9 mouse cellular contexts compared by ENCODE assay signal in genomic region chr5:112275021-112275804, GRCm38 (mm10). TPM values are rescaled to one million over a fixed set of nuclear protein-coding genes. Genes with fewer than 3 reads are reported as not detected.
A peak's percentile ranks its signal among the peaks of the same experiment; 100 is the strongest.
DNase-seq lines count a peak whose midpoint lies in the region; ATAC-seq and TF ChIP-seq lines count a peak whose summit lies in the region.
"Had no signal": no experiment of that assay in that cellular context is flagged by ENCODE, and none has a peak within 500 bp of the region (broad histone marks: within the 10 kb centered on the region; RNA-seq: fewer than 3 reads in every experiment).

No protein-coding gene starts in this region.

- 66% methylated on average over 4 of the region's 4 CpGs for WGBS in heart, embryonic 14.5 days
- WGBS in forebrain, postnatal 0 days = 50% methylated on average over 4 of the region's 4 CpGs
- 71% methylated on average over 4 of the region's 4 CpGs for WGBS in midbrain, embryonic 11.5 days
- WGBS in lung, postnatal 0 days = 39% methylated on average over 4 of the region's 4 CpGs

- DNase-seq in heart, adult 8-10 months (ENCODE audit: low spot score) = no peak
- no peak for DNase-seq in forebrain, postnatal 0 days
- no peak for DNase-seq in midbrain, embryonic 11.5 days (ENCODE audit: low spot score, missing footprints)
- no peak for DNase-seq in urinary bladder, postnatal 36 days (ENCODE audit: low spot score in 2 of 2)
- no peak for DNase-seq in lung, postnatal 0 days (ENCODE audit: low spot score)
- DNase-seq in Muller cell, postnatal 12 days (ENCODE audit: inconsistent ontology term) = no peak

- peaks cover 12% of the 10 kb centered on the region for H3K27me3 ChIP-seq in heart, embryonic 14.5 days (ENCODE audit: control insufficient read depth, insufficient read depth, low read length)
- H3K27me3 ChIP-seq in E14TG2a.4 (ENCODE audit: insufficient read depth, low read length) = peaks cover 25% of the 10 kb centered on the region
- no peaks in the 10 kb centered on the region for H3K27me3 ChIP-seq in forebrain, postnatal 0 days (ENCODE audit: insufficient read depth, low read length)
- H3K27me3 ChIP-seq in midbrain, embryonic 11.5 days (ENCODE audit: control insufficient read depth, insufficient read depth, low read length) = peaks cover 2% of the 10 kb centered on the region; the same call in 1 of the 2 replicates
- H3K27me3 ChIP-seq in lung, postnatal 0 days (replicated peaks; ENCODE audit: insufficient read depth, low read length) = no peaks in the 10 kb centered on the region

- H3K4me2 ChIP-seq in heart, embryonic 14.5 days (ENCODE audit: low read length) = peak overlapping the region; percentile 59
- peak overlapping the region; percentile 96; the same call in 1 of the 2 replicates for H3K4me2 ChIP-seq in forebrain, postnatal 0 days (ENCODE audit: low read depth)
- peak overlapping the region; percentile 92; the same call in 1 of the 2 replicates for H3K4me2 ChIP-seq in midbrain, embryonic 11.5 days
- H3K4me2 ChIP-seq in lung, postnatal 0 days (replicated peaks; ENCODE audit: low read depth, low read length) = no peak overlapping the region; the same call in 1 of the 2 replicates

- no peak overlapping the region for H3K9ac ChIP-seq in heart, embryonic 14.5 days (ENCODE audit: low read length)
- H3K9ac ChIP-seq in forebrain, postnatal 0 days = no peak overlapping the region
- no peak overlapping the region for H3K9ac ChIP-seq in midbrain, embryonic 11.5 days (ENCODE audit: low read length)
- H3K9ac ChIP-seq in lung, postnatal 0 days (replicated peaks; ENCODE audit: low read depth) = no peak overlapping the region

- no peak for ATAC-seq in heart, embryonic 14.5 days (ENCODE audit: insufficient number of reproducible peaks, insufficient read depth, low FRiP score, low read depth)
- no peak for ATAC-seq in forebrain, postnatal 0 days
- ATAC-seq in midbrain, embryonic 11.5 days (ENCODE audit: low FRiP score) = no peak
- no peak for ATAC-seq in lung, postnatal 0 days

- no peaks in the 10 kb centered on the region for H3K36me3 ChIP-seq in heart, embryonic 14.5 days (ENCODE audit: control insufficient read depth, insufficient read depth, low read length)
- H3K36me3 ChIP-seq in E14TG2a.4 (ENCODE audit: insufficient read depth, low read length) = no peaks in the 10 kb centered on the region; the same call in 1 of the 2 replicates
- H3K36me3 ChIP-seq in forebrain, postnatal 0 days (ENCODE audit: insufficient read depth) = no peaks in the 10 kb centered on the region
- H3K36me3 ChIP-seq in midbrain, embryonic 11.5 days (ENCODE audit: control insufficient read depth, insufficient read depth, low read length) = no peaks in the 10 kb centered on the region
- H3K36me3 ChIP-seq in lung, postnatal 0 days (ENCODE audit: insufficient read depth, low read length) = no peaks in the 10 kb centered on the region

- no peak for TF ChIP-seq EP300 in lung, postnatal 0 days (IDR thresholded peaks at IDR 0.05)

- no peak for TF ChIP-seq CTCF in E14TG2a.4 (conservative IDR thresholded peaks at IDR 0.05; ENCODE audit: low read length)
- no peak for TF ChIP-seq CTCF in forebrain, postnatal 0 days (IDR thresholded peaks at IDR 0.05; ENCODE audit: low read depth)
- no peak for TF ChIP-seq CTCF in lung, postnatal 0 days (IDR thresholded peaks at IDR 0.05)

- peak overlapping the region in 1 of 2 experiments; percentile 80; a peak in 1 of 4 replicates for H3K4me3 ChIP-seq in heart, embryonic 14.5 days (ENCODE audit: control insufficient read depth in 1 of 2, insufficient read depth in 1 of 2, low read depth in 1 of 2, low read length in 2 of 2)
- peak overlapping the region; percentile 79 for H3K4me3 ChIP-seq in E14TG2a.4 (replicated peaks; ENCODE audit: low read length)
- no peak overlapping the region; the same call in 1 of the 2 replicates for H3K4me3 ChIP-seq in forebrain, postnatal 0 days (ENCODE audit: low read depth, low read length)
- no peak overlapping the region; the same call in 1 of the 2 replicates for H3K4me3 ChIP-seq in midbrain, embryonic 11.5 days (ENCODE audit: low read depth, low read length)
- H3K4me3 ChIP-seq in lung, postnatal 0 days (ENCODE audit: low read depth, low read length) = no peak overlapping the region

- H3K4me1 ChIP-seq in heart, embryonic 14.5 days (ENCODE audit: control insufficient read depth in 2 of 2, insufficient read depth in 2 of 2, low read length in 2 of 2) = peaks cover 12 to 28% of the 10 kb centered on the region in 2 experiments
- peaks cover 58% of the 10 kb centered on the region for H3K4me1 ChIP-seq in E14TG2a.4 (replicated peaks; ENCODE audit: low read depth, low read length)
- peaks cover 2% of the 10 kb centered on the region; the same call in 1 of the 2 replicates for H3K4me1 ChIP-seq in forebrain, postnatal 0 days (ENCODE audit: insufficient read depth)
- H3K4me1 ChIP-seq in midbrain, embryonic 11.5 days (ENCODE audit: control insufficient read depth, insufficient read depth, low read length) = peaks cover 18% of the 10 kb centered on the region
- peaks cover 6% of the 10 kb centered on the region for H3K4me1 ChIP-seq in lung, postnatal 0 days (ENCODE audit: insufficient read depth, low read depth, low read length)

- no peaks in the 10 kb centered on the region for H3K9me3 ChIP-seq in heart, embryonic 14.5 days (ENCODE audit: control insufficient read depth, low read length)
- H3K9me3 ChIP-seq in E14TG2a.4 (ENCODE audit: low read length) = no peaks in the 10 kb centered on the region
- no peaks in the 10 kb centered on the region for H3K9me3 ChIP-seq in forebrain, postnatal 0 days (ENCODE audit: low read length)
- H3K9me3 ChIP-seq in midbrain, embryonic 11.5 days (ENCODE audit: control insufficient read depth, low read length) = no peaks in the 10 kb centered on the region
- no peaks in the 10 kb centered on the region for H3K9me3 ChIP-seq in lung, postnatal 0 days (ENCODE audit: low read length)

- H3K27ac ChIP-seq in heart, embryonic 14.5 days (replicated peaks in 1 of 2; ENCODE audit: control insufficient read depth in 1 of 2, insufficient read depth in 1 of 2, low read depth in 2 of 2, low read length in 2 of 2) = no peak overlapping the region
- H3K27ac ChIP-seq in forebrain, postnatal 0 days (ENCODE audit: low read depth, low read length) = no peak overlapping the region
- no peak overlapping the region for H3K27ac ChIP-seq in midbrain, embryonic 11.5 days (ENCODE audit: low read depth, low read length)
- no peak overlapping the region for H3K27ac ChIP-seq in lung, postnatal 0 days (ENCODE audit: low read length)

RNA-seq across cellular contexts. Expression of gene Tpst2, which starts 1.3 kb away (rescaled TPM):
- 39.0 and 45.9 TPM in 2 replicates for polyA plus RNA-seq in heart, embryonic 14.5 days (2014; fragmentation: Nextera tagmentation; extraction: Ambion mirVana)
- total RNA-seq in heart, adult 8-10 months (2022) = 10 to 100 TPM; 32.2 to 47.1 (median 37.1) TPM
- total RNA-seq in forebrain, postnatal 0 days (2014; rRNA removed) = 43.4 and 45.0 TPM in 2 replicates
- polyA plus RNA-seq in forebrain, postnatal 0 days (2015; fragmentation: Nextera tagmentation; extraction: Ambion mirVana) = 37.9 and 39.0 TPM in 2 replicates
- 29.3 and 33.5 TPM in 2 replicates for polyA plus RNA-seq in midbrain, embryonic 11.5 days (2014; fragmentation: Nextera tagmentation; extraction: Ambion mirVana)
- polyA plus RNA-seq in lung, postnatal 0 days (2015; fragmentation: Nextera tagmentation; extraction: Ambion mirVana) = 96.8 and 106 TPM in 2 replicates

RNA-seq across cellular contexts. Expression of gene Crybb1, which starts 19.6 kb away (rescaled TPM):
- 0.86 and 1.0 TPM in 2 replicates for polyA plus RNA-seq in heart, embryonic 14.5 days (2014; fragmentation: Nextera tagmentation; extraction: Ambion mirVana)
- total RNA-seq in heart, adult 8-10 months (2022) = 1 to 10 TPM; 2.0 to 3.4 (median 2.7) TPM
- total RNA-seq in forebrain, postnatal 0 days (2014; rRNA removed) = 5.0 and 6.3 TPM in 2 replicates
- 10.4 and 10.8 TPM in 2 replicates for polyA plus RNA-seq in forebrain, postnatal 0 days (2015; fragmentation: Nextera tagmentation; extraction: Ambion mirVana)
- 0.29 and 0.84 TPM in 2 replicates for polyA plus RNA-seq in midbrain, embryonic 11.5 days (2014; fragmentation: Nextera tagmentation; extraction: Ambion mirVana)
- 1.4 and 1.7 TPM in 2 replicates for polyA plus RNA-seq in lung, postnatal 0 days (2015; fragmentation: Nextera tagmentation; extraction: Ambion mirVana)
- total RNA-seq: hematopoietic stem cell, adult 5-6 weeks had no signal

RNA-seq across cellular contexts. Expression of gene Cryba4, which starts 22.9 kb away (rescaled TPM):
- 1.3 and 2.2 TPM in 2 replicates for polyA plus RNA-seq in heart, embryonic 14.5 days (2014; fragmentation: Nextera tagmentation; extraction: Ambion mirVana)
- total RNA-seq in heart, adult 8-10 months (2022) = 10 to 100 TPM in 1 of 4 experiments, 1 to 10 TPM in 3; 7.6 to 10.4 (median 8.5) TPM
- 2.5 TPM in 1 of 2 replicates, not detected in the other for total RNA-seq in forebrain, postnatal 0 days (2014; rRNA removed)
- 2.4 and 2.6 TPM in 2 replicates for polyA plus RNA-seq in forebrain, postnatal 0 days (2015; fragmentation: Nextera tagmentation; extraction: Ambion mirVana)
- 0.52 and 2.0 TPM in 2 replicates for polyA plus RNA-seq in midbrain, embryonic 11.5 days (2014; fragmentation: Nextera tagmentation; extraction: Ambion mirVana)
- polyA plus RNA-seq in lung, postnatal 0 days (2015; fragmentation: Nextera tagmentation; extraction: Ambion mirVana) = 0.87 and 1.5 TPM in 2 replicates
- total RNA-seq: hematopoietic stem cell, adult 5-6 weeks had no signal

RNA-seq across cellular contexts. Expression of gene Tfip11, which starts 50.9 kb away (rescaled TPM):
- 12.6 and 13.4 TPM in 2 replicates for polyA plus RNA-seq in heart, embryonic 14.5 days (2014; fragmentation: Nextera tagmentation; extraction: Ambion mirVana)
- 10 to 100 TPM; 17.0 to 19.1 (median 18.4) TPM for total RNA-seq in heart, adult 8-10 months (2022)
- 15.6 and 20.8 TPM in 2 replicates for total RNA-seq in forebrain, postnatal 0 days (2014; rRNA removed)
- polyA plus RNA-seq in forebrain, postnatal 0 days (2015; fragmentation: Nextera tagmentation; extraction: Ambion mirVana) = 20.5 and 26.9 TPM in 2 replicates
- polyA plus RNA-seq in midbrain, embryonic 11.5 days (2014; fragmentation: Nextera tagmentation; extraction: Ambion mirVana) = 22.1 and 25.8 TPM in 2 replicates
- 16.0 and 16.7 TPM in 2 replicates for polyA plus RNA-seq in lung, postnatal 0 days (2015; fragmentation: Nextera tagmentation; extraction: Ambion mirVana)
